Mouse (Mus musculus) 3T3-L1 (cell line): ENCODE results near the gene Fndc11.
"Not testable (repeated sequence)": the region's sequence is repeated elsewhere in the genome, so short reads cannot be mapped to it uniquely, and the experiment has no call there.

Source experiments
- DNase-seq: peaks from one replicate; pipeline ENCODE4 v3.0.0-alpha.2; 2015; ENCODE audit warnings: low read depth, low spot score

Fndc11 gene

DNA sequence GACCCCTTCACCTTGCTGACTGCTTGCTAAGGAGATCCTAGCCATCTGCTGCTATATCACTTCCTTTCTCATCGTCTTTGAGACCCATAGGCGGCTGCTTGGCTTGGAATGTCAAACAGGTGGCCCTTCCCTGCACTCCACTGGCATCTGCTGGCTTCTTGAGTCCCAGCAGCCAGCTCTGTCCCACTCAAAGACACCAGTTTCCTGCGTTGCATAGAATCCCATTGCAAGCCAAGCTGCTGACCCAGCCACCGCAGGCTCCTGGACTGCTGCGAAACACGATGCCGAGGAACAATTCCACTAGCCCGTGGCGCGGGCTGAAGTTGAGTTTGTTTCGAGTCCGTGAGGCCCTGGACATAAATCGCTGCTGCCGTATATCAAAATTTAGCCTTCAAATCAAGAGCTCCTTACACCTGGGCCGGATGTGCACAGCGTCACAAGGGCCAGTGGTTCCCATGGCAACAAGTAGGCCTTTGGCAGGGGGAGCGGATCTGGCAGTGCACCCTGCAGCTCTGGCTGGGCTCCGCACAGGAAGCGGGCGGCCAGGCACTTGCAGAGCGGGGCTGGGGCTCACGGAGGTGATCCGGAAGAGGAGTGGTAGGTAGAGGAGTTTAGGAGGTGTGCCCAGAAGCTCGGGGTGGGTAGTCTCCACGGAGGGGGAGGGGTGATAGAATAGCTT, at the start of gene Fndc11:
TSS of gene Fndc11 (plus strand) at position 476 of the 679 bp plus-strand sequence.
- DNase-seq = no peak

DNA sequence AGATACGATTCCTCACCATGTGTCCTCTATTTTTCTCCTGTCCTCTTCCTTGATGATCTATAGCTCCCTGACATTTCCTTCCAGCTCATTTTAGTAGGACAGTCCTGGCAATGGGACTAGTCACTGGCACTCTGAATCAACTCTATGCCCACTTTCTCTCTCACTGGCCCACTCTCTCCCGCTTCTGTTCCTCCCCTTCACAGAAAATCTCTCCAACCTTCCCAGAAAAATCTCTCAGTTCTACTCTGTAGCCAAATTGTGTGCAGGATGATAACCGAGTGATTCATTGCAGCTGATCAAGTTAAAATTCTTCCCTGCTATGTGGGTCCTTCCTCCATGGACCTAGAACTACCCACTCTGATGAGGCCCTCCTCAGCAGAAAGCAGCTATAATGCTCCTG, 45.2 kb upstream of the Fndc11 start:
- DNase-seq = no peak

DNA sequence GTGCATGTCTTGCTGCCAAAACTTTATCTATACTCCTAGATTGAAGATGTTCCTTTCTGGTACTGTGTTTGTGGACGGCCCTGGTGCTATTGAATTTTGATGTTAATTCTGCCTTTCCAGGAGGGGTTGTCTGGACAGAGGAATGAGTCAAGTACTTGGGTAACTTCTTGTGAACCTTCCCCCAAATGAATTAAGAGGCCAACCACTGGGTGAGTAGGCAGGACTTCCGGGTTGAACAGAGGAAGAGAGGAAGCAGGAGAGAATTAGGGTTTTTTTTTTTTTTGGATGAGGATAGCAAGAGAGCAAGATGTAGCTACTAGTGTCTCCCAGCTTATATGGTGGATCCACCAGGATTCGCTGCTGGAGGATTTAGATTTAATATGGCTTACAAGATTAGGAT, 41.8 kb upstream of the Fndc11 start:
- no peak for DNase-seq

DNA sequence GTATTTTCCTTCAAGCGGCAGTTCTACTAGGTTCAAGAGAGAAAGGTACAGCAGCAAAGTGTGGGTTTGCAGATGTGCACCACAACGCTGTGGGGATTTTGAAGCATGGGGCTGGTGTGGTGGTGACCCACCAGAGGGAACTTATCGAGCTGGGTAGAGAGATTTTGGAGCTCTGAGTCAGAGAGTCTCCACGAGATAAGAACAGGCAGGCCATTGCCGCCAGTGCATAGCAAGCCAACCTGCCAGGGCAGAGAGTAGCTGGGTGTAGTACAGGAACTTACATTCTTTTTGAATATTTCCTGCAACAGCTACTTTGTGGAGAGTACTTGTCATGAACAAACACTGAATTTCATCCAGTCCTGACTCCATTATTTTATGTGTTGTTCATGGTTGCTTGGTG, 41.3 kb upstream of the Fndc11 start:
- DNase-seq = no peak

DNA sequence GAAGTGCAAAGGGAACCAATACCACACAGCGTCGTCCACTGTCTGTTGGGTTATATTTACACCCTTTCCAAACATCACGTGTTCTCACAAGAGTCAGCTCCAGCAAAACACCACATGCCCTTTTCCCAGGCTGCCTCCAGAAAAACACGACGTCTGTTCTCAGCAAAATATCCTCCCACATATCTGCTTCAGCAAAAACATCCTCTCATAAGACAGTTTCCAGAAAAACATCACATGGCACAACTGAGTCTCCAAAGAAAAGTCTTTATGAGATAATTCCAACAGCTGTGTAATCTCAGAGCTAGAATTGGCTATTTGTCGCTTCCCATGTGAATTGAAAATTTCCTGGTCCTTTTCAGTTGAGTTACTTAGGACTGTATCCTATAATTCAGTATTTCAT, 38.9 kb upstream of the Fndc11 start:
- DNase-seq = no peak

DNA sequence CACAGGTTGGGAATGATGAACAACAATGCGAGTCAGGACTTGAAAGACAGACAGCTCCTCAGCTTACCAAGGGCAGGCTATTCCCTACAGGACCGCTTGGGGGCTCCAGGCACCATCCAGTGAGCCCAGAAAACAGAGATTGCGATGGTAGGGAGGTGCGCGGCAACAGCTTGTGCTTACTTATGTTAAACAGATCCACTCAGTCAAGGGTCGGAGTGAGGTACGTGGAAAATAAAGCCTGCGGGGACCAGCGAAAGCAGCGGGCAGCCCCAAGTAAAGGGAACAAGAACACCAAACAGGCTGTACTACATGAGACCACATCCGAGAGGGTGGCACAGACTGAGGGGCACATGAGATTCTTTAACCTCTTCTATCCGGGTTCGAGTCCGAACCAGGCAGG, 33.2 kb upstream of the Fndc11 start:
- peak; percentile 96 for DNase-seq

DNA sequence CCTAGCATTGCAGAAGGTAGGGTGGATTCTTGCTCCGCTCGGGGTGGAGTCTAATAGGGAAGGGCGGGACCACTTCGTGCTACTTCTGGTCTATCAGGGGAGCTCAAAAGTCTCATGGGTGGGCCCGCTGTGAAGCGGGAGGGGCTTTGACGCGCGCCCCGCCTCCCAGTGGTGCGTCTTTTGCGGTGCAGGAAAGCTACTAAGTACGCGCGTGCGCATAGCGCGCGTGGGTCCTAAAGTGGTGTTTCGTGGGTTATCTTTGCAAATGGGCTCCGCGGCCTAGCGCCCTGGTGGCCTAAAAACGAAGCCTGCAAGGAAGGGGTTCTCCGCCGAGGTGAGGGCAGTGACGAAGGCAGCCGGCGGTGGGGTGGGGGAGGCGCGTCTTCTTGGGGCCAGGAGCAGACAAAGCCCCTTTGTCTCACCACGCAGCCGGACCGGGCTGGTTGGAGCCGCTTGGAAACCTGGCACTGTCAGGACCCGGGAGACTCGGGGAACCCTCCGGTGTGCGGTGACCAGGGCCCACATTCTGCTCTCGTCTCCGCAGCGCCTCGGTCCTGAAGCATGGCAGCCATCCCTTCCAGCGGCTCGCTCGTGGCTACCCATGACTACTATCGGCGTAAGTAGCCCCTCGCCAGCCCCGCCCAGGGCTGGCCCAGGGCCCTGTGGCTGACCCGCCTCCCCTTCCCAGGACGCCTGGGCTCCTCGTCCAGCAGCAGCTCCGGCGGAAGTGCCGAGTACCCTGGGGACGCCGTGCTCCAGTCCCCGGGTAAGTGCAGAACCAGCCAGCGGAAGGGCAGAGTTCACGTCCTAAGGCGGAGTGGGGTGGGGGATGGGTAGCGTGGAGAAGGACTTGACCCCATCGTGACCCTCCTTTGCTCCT, 32.5 kb upstream of the Fndc11 start, which contains the start of gene Ppdpf:
TSS of gene Ppdpf (plus strand) at position 127 of the 880 bp plus-strand sequence.
- peak; percentile 96 for DNase-seq

DNA sequence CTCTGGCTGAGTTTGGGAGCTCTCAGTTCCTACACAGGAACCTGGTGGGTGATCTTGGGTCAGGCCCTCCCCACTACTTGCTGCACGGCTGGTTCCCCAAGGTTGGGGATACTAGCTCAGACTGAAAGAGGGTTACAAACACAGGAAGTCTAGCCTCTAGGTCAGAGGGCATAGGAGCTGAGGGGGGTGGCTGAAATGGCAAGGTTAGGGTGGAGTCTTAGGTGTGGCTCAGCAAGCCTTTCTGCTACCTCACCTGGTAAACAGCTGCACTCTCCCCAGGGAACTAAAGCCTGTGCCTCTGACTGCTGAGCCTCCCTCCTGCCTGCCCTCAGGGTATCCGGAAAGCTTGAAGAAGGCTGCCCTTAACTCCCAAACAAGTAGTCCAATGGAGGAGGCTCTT, 31.1 kb upstream of the Fndc11 start:
- DNase-seq = peak; percentile 37

DNA sequence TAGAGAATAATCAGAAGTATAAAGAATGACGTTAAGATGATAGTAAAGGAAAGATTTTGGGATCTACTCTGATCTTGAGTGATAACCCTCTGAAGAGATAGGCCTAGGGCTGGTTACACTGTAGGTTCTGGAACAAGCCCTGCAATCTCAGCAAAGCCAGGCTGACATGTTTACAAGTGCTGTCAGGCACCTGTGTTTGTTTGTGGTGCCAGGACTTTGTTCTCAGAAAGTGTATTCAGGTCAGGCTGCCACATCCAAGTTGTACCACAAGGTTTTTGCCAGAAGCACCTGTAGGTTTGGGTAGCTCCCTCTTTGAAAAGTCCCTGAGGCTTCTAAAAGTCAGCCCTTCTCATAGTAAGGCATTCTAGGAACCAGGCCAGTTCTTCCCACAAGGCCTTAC, 30.5 kb upstream of the Fndc11 start:
- peak; percentile 25 for DNase-seq

DNA sequence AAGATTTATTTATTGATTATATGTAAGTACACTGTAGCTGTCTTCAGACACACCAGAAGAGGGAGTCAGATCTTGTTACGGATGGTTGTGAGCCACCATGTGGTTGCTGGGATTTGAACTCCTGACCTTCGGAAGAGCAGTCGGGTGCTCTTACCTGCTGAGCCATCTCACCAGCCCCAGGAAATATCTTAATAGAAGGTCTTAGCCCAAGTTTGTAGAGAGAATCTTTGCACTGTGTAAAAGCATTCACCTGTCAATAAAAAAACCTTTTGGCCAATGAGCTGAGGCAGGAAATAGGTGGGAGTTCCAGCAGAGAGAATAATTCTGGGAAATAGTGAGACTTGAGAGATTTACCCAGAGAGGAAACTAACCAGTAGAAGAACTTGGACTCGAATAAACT, 28.4 kb upstream of the Fndc11 start:
- not testable (repeated sequence) for DNase-seq

DNA sequence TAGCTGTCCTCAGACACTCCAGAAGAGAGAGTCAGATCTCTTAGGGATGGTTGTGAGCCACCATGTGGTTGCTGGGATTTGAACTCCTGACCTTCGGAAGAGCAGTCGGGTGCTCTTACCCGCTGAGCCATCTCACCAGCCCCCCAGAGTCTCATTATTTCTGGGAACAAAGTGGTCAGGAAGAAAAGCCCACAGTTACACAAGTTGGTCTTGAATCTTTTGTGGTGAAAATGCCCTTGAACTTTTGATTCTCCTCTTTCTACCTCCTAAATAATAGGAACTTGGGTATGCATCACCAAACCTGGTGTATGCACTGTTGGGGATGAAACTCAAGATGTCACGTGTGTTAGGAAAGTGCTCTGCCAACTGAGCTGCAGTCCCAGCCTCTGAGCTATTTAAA, 27.9 kb upstream of the Fndc11 start:
- DNase-seq = no peak

DNA sequence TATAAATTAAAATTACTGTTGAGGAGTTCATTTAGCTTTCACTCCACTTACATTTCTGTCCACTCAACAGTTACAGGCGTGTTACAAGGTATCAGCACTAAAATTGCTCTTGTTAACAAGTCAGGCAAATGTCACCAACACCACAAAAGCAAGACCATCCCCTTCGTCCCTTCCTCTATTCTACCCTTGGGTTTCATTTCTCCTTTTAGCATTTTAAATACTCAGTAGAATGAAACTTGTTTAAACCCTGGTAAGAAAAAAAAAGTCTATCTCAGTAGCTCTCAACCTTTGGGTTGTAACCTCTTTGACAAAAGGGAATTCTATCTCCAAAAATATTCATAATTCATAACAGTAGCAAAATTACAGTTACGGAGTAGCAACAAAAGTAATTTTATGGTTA, 26.8 kb upstream of the Fndc11 start:
- DNase-seq = no peak

DNA sequence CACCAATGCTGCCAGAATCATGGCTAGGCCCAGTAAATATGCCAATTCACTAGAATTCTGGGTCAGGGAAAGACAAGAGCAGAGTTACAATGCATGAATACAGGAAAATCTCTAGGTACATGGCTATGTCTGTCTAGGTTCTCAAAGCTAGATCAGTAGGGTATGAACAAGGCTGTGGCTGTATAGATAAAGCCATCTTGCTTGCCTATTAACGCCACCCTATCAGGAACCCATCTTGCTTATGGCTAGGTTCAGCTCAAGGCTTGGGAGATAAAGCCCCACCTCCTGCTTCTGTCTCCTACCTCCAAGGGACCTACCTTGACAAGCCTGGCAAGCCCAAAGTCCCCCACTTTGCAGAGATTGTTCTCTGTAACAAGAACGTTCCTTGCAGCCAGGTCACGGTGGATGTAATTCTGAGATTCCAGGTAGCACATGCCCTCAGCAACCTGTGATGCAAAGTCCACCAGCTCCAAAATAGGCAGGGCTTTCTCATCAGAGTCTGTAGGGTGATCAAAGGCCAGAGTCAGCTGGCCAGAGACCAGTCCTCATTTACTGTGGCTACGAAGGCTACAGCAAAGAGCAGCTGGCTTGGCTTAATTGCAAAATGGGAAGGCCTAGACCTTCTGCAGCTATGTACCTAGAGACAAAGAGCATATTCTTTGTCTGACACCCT, 23.0 kb upstream of the Fndc11 start:
- no peak for DNase-seq

DNA sequence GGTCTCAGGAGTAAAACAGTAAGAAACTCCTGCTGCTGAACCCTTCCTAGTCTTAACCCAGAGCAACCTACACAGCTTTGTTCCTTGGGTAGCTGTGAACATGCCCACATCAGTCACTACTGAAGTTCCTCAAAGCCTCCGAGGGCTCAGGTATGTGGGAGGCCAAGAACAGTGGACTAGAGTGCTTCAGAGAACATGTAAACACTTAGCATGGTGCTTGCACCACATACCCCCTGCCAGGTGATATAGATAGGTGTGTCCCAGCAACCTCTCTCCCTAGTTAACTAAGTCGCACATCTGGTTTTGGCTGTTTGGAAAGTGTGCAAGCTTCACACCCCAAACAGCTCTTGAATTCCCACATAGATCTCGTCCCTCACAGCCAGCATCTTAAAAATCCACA, 18.2 kb upstream of the Fndc11 start:
- DNase-seq = no peak

DNA sequence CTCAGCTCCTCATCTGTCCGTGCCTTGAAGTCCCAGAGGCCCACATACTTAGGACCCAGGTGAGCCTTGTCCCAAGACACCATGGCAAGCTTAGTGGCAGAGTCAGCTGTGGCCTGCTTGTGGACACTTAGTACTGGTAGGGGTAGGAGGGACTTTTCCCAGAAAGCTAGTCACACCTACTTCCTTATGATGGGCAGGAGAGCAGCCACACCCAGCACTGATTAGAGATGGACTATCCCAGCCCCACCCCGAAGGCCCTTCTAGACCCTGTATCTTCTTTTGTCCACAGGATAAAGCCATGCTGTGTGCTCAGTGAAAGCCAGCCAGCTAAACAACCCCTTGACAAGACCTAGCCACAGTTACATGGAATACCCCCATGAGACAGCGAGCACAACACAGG, 17.4 kb upstream of the Fndc11 start, which contains the start of gene Ptk6:
TSS of gene Ptk6 (minus strand) at position 368 of the 400 bp plus-strand sequence.
- DNase-seq = no peak

DNA sequence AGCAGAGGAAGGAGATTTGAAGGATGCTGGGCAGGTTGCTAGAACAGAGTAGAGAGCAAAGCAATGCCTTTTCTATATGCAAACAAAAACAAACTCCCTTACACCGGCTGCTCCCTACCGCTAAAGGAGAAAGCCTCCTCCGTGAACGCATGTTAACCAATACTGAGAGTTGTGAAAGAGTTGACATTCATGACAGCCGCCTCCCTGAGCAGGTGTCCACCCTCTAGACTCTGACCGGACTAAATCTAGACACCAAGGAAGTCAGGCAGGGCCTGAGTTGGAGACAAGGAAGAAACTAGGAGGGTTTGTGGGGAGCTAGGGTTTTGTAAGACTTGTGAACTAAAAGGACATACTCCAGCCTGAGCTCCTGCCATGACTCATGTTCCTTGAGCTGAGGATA, 16.9 kb upstream of the Fndc11 start:
- DNase-seq = no peak

DNA sequence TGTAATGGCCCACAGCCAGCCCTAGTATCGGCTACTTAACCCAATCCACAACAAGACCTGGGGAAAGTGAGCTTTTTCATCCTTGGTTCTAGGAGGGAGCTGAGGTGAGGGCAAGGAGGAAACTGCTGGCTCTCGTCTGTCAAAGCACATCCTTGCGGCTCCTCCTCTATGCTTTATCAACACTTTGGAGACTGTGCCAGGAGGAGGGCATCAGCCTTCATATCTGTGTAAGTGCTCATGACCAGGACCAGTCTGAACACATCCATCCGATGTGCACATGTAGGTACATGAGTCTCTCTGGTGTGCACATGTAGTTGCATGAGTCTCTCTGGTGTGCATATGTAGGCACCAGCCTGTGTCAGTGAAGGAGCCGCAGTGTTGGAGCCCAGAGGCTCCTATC, 14.1 kb upstream of the Fndc11 start:
- DNase-seq = no peak

DNA sequence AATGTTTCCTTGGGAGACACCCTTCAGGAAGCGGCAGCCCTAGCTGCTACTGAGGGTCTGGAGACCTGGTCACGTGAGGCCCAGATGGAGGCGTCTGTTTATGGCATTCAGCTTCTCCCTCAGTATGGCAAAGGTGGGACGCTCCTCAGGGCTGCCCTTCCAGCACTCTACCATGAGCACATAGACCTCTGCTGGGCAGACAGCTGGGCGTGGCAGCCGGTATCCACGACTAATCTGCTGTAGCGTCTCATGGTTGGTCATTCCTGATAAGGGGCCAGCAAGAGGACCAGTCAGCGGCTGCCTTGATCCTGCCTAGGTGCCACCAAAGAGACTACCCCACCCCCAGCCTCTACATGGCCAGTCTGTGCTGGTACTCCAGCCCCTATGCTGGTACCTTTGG, 13.7 kb upstream of the Fndc11 start:
- DNase-seq = peak; percentile 10

DNA sequence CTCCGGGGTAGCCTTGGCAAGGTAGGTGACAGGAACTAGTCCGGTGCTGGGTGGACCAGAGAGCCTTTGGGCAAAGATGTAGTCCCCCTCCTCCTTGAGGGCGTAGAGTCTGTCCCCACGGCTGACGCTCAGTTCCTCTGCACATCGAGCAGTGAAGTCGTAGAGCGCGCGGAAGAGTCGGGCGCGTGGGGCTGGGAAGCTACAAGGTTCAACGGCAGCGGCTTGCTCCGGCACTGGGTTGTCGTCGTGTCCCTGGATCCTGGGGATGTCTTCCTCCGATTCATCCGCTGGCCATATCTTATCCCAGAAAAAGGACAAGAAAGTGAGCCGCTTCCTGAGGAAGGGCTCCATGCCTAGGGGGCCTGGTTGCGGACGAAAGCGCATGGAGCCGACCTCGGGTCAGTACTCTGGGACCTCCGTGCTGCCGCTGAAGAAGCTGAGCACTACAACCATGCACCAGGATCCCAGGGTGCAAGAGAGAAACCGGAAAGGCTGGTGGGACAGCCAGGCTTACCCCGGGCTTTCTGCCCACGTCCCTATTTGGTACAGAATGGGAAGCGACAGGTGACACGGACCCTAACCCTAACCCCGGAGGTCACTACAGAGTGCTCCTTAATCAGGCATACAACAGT, 7.3 kb upstream of the Fndc11 start:
- no peak for DNase-seq

DNA sequence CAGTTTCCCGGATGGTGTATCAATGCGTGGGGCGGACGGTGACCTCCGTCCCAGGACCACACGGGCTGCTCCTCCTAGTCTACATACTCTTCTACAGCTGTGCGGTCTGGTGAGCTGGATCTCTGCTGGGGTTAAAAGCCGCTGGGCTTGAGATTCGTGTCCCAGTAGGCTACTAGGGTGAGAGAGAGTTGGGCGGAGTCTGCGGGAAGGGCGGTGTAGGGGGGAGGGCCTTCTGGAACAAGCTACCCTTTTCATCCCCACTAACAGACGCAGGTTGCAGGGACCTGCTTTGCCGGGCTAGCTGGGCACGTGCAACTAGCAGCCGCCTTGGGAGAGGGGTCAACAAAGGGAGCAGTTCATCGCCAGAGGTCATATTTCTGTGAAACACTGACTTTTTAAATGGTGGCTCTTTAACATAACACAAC, 6.8 kb upstream of the Fndc11 start, which contains the start of gene Srms:
TSS of gene Srms (minus strand) at position 165 of the 425 bp plus-strand sequence.
- DNase-seq = no peak

DNA sequence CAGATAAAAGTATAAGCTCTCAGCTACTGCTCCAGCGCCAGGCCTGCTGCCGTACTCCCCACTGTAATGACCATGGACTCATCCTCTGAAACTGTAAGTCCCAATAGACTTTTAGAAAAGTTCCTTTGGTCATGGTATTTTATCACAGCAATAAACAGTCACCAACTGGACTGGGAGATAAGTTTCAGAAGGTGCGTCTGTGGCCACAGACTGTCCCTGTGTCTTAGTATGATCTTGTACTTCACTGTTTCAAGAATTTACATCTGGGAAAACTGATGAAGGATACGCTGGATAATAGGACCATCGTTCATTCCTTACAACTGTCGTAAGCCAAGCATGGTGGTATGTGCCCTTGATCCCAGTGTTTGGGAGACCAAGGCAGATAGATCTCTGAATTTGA, 3.8 kb upstream of the Fndc11 start:
- no peak for DNase-seq
